Mouse (Mus musculus): ENCODE measurements at regions not wholly inside any gene's neighbourhood (a gene's known extent, or its start where the extent isn't known, plus 50 kb on each side); places are given as distances from the start of the nearest gene placed in this dataset.

DNA sequence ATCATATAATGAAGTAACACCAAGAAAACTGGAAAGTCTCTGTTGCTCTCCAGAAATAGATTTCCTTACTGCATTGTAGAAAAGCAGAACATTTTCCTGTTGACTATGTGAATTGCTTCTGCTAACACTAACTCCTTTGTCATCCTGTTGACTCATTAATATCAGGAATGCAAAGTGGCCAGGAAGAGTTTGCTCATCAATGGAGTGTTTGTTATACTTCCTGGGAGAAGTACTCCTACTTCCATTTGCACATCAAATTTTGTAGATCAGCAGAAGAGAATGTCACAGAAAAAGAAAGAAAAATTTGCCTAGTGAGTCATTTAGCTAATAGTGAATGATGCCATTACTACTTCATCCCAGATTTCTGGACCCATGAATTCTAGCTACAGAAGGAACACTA, 1739.7 kb upstream of the Acvr2a start:
- H3K4me3 ChIP-seq (replicated peaks in 1 of 3; ENCODE audit: low read depth in 2 of 3, low read length in 2 of 3, poor library complexity in 1 of 3): no peak overlapping the region
- no peaks in the 10 kb centered on the region for H3K79me2 ChIP-seq (replicated peaks; ENCODE audit: control insufficient read depth, extremely low read depth, insufficient read depth, poor library complexity, severe bottlenecking)
- dilution Hi-C loops (cut with MboI; ENCODE audit: extremely low pct_ligation_motif_present, extremely low pct_unique_long_range_greater_than_20kb, low sequenced_read_pairs): no loop called here
- no peak for DNase-seq (ENCODE audit: extremely low read depth)
- no peak overlapping the region for H3K9ac ChIP-seq (ENCODE audit: insufficient read depth, low read depth)
- no peaks in the 10 kb centered on the region for H3K36me3 ChIP-seq (replicated peaks in 1 of 2; ENCODE audit: control insufficient read depth in 1 of 2, insufficient read depth in 1 of 2, low read length in 1 of 2)
- no peaks in the 10 kb centered on the region for H3K4me1 ChIP-seq (ENCODE audit: control insufficient read depth in 1 of 2, insufficient read depth in 2 of 2)
- no peak overlapping the region for H3K27ac ChIP-seq (ENCODE audit: insufficient read depth, low read depth)
- no peaks in the 10 kb centered on the region for H3K27me3 ChIP-seq (replicated peaks)
- H3K4me2 ChIP-seq (ENCODE audit: insufficient read depth, low read depth, poor library complexity, severe bottlenecking): no peak overlapping the region
- no peak for TF ChIP-seq MYC (IDR thresholded peaks at IDR 0.05; ENCODE audit: low read depth, low read length)
- TF ChIP-seq ZC3H11A (IDR thresholded peaks at IDR 0.05; ENCODE audit: low read depth, low read length): no peak
- TF ChIP-seq USF1 (IDR thresholded peaks at IDR 0.05; ENCODE audit: low read depth, low read length): no peak
- no peak for TF ChIP-seq ZNF384 (IDR thresholded peaks at IDR 0.05; ENCODE audit: low read depth, low read length)
- no peak for TF ChIP-seq BHLHE40 (IDR thresholded peaks at IDR 0.05; ENCODE audit: low read depth, low read length)
- no peak for TF ChIP-seq CHD1 (IDR thresholded peaks at IDR 0.05; ENCODE audit: low read depth, low read length)
- no peak for TF ChIP-seq JUN (IDR thresholded peaks at IDR 0.05; ENCODE audit: insufficient read depth, low read depth, low read length)
- no peak for TF ChIP-seq HCFC1 (IDR thresholded peaks at IDR 0.05; ENCODE audit: low read depth, low read length)
- TF ChIP-seq IRF4 (IDR thresholded peaks at IDR 0.05; ENCODE audit: low read depth, low read length): no peak
- TF ChIP-seq CTCF (conservative IDR thresholded peaks at IDR 0.05 in 1 of 2, IDR thresholded peaks at IDR 0.05 in 1 of 2; ENCODE audit: low read depth in 2 of 2, low read length in 2 of 2): no peak
- no peak for TF ChIP-seq NELFE (IDR thresholded peaks at IDR 0.05; ENCODE audit: low read depth, low read length)
- TF ChIP-seq E2F4 (IDR thresholded peaks at IDR 0.05; ENCODE audit: insufficient replicate concordance, low read depth, low read length): no peak
- TF ChIP-seq ELF1 (IDR thresholded peaks at IDR 0.05; ENCODE audit: low read depth, low read length): no peak
- TF ChIP-seq TCF12 (IDR thresholded peaks at IDR 0.05; ENCODE audit: low read depth, low read length): no peak
- no peak for TF ChIP-seq ZKSCAN1 (IDR thresholded peaks at IDR 0.05; ENCODE audit: borderline replicate concordance, low read depth, low read length)
- no peak for TF ChIP-seq RCOR1 (conservative IDR thresholded peaks at IDR 0.05; ENCODE audit: low read depth, low read length)
- TF ChIP-seq USF2 (conservative IDR thresholded peaks at IDR 0.05; ENCODE audit: low read depth, low read length): no peak
- no peak for TF ChIP-seq MAZ (IDR thresholded peaks at IDR 0.05; ENCODE audit: low read depth, low read length)
- no peak for TF ChIP-seq GABPA (IDR thresholded peaks at IDR 0.05; ENCODE audit: insufficient replicate concordance, low read depth, low read length)
- no peak for TF ChIP-seq PAX5 (IDR thresholded peaks at IDR 0.05; ENCODE audit: low read length)
- in situ Hi-C loops (cut with MboI; ENCODE audit: low pct_ligation_motif_present, low pct_unique_long_range_greater_than_20kb, low sequenced_read_pairs): no loop called here
- no peaks in the 10 kb centered on the region for H3K9me3 ChIP-seq (replicated peaks; ENCODE audit: low read length)

- H3K27ac ChIP-seq (ENCODE audit: insufficient read depth, low read depth): no peak overlapping the region
- TF ChIP-seq CTCF (conservative IDR thresholded peaks at IDR 0.05 in 1 of 2, IDR thresholded peaks at IDR 0.05 in 1 of 2; ENCODE audit: low read depth in 2 of 2, low read length in 2 of 2): no peak
- TF ChIP-seq ZC3H11A (IDR thresholded peaks at IDR 0.05; ENCODE audit: low read depth, low read length): no peak
- no peak for TF ChIP-seq POLR2A (IDR thresholded peaks at IDR 0.05; ENCODE audit: low read depth, low read length)
- no peak for TF ChIP-seq CHD2 (IDR thresholded peaks at IDR 0.05; ENCODE audit: low read length)
- TF ChIP-seq RAD21 (IDR thresholded peaks at IDR 0.05; ENCODE audit: low read depth, low read length): no peak
- TF ChIP-seq USF1 (IDR thresholded peaks at IDR 0.05; ENCODE audit: low read depth, low read length): no peak
- no peak for TF ChIP-seq HCFC1 (IDR thresholded peaks at IDR 0.05; ENCODE audit: low read depth, low read length)
- no peak for TF ChIP-seq PAX5 (IDR thresholded peaks at IDR 0.05; ENCODE audit: low read length)
- TF ChIP-seq SIN3A (IDR thresholded peaks at IDR 0.05; ENCODE audit: low read length): no peak
- no peak for TF ChIP-seq NRF1 (IDR thresholded peaks at IDR 0.05; ENCODE audit: low read depth, low read length)
- TF ChIP-seq MYC (IDR thresholded peaks at IDR 0.05; ENCODE audit: low read depth, low read length): no peak
- no peak for TF ChIP-seq MAFK (IDR thresholded peaks at IDR 0.05; ENCODE audit: insufficient replicate concordance, low read length)
- TF ChIP-seq ZKSCAN1 (IDR thresholded peaks at IDR 0.05; ENCODE audit: borderline replicate concordance, low read depth, low read length): no peak
- no peak for TF ChIP-seq IRF4 (IDR thresholded peaks at IDR 0.05; ENCODE audit: low read depth, low read length)
- TF ChIP-seq ZNF384 (IDR thresholded peaks at IDR 0.05; ENCODE audit: low read depth, low read length): no peak
- TF ChIP-seq RCOR1 (conservative IDR thresholded peaks at IDR 0.05; ENCODE audit: low read depth, low read length): no peak
- no peak for TF ChIP-seq TCF12 (IDR thresholded peaks at IDR 0.05; ENCODE audit: low read depth, low read length)
- no peak for TF ChIP-seq ELF1 (IDR thresholded peaks at IDR 0.05; ENCODE audit: low read depth, low read length)
- H3K4me2 ChIP-seq (ENCODE audit: insufficient read depth, low read depth, poor library complexity, severe bottlenecking): no peak overlapping the region
- H3K79me2 ChIP-seq (replicated peaks; ENCODE audit: control insufficient read depth, extremely low read depth, insufficient read depth, poor library complexity, severe bottlenecking): no peaks in the 10 kb centered on the region
- DNase-seq (ENCODE audit: extremely low read depth): no peak
- dilution Hi-C loops (cut with MboI; ENCODE audit: extremely low pct_ligation_motif_present, extremely low pct_unique_long_range_greater_than_20kb, low sequenced_read_pairs): no loop called here
- H3K27me3 ChIP-seq (replicated peaks): no peaks in the 10 kb centered on the region
- H3K9ac ChIP-seq (ENCODE audit: insufficient read depth, low read depth): no peak overlapping the region
- H3K4me3 ChIP-seq (replicated peaks in 1 of 3; ENCODE audit: low read depth in 2 of 3, low read length in 2 of 3, poor library complexity in 1 of 3): no peak overlapping the region
- H3K9me3 ChIP-seq (replicated peaks; ENCODE audit: low read length): no peaks in the 10 kb centered on the region
- no peaks in the 10 kb centered on the region for H3K4me1 ChIP-seq (ENCODE audit: control insufficient read depth in 1 of 2, insufficient read depth in 2 of 2)
- H3K36me3 ChIP-seq (replicated peaks in 1 of 2; ENCODE audit: control insufficient read depth in 1 of 2, insufficient read depth in 1 of 2, low read length in 1 of 2): no peaks in the 10 kb centered on the region
- in situ Hi-C loops (cut with MboI; ENCODE audit: low pct_ligation_motif_present, low pct_unique_long_range_greater_than_20kb, low sequenced_read_pairs): no loop called here
Observed at GRCm38 (mm10) chr2:47075225-47075624, 1738.7 kb upstream of the Acvr2a start.
